Mouse (Mus musculus) brain, embryonic 18.5 days (tissue): ENCODE data around the gene Rbak.
A peak's percentile ranks its signal among the peaks of the same experiment; 100 is the strongest.
"Not testable (repeated sequence)": the region's sequence is repeated elsewhere in the genome, so short reads cannot be mapped to it uniquely, and the experiment has no call there.

Experiments used
- DNase-seq: peaks from one replicate; pipeline ENCODE4 v3.0.0-alpha.2; 2012; ENCODE audit warnings: low read depth, low spot score

Rbak gene

GRCm38 (mm10) chr5:143134216-143135010 lies 46.2 kb downstream of the Rbak start:
- DNase-seq: not testable (repeated sequence)

- DNase-seq: no peak
These were observed 47.5 kb downstream of the Rbak start for GRCm38 (mm10) chr5:143132935-143133514.

GRCm38 (mm10) chr5:143130342-143130741 lies 50.2 kb downstream of the Rbak start:
- no peak for DNase-seq

GRCm38 (mm10) chr5:143129101-143129500 lies 51.5 kb downstream of the Rbak start:
- no peak for DNase-seq

GRCm38 (mm10) chr5:143127837-143128236 lies 52.7 kb downstream of the Rbak start:
- DNase-seq: no peak

- DNase-seq: no peak
These were observed 53.7 kb downstream of the Rbak start for GRCm38 (mm10) chr5:143126908-143127307.

- no peak for DNase-seq
These were observed 54.5 kb downstream of the Rbak start for GRCm38 (mm10) chr5:143126089-143126488.

GRCm38 (mm10) chr5:143125601-143126000 lies 55.0 kb downstream of the Rbak start:
- DNase-seq: peak; percentile 59

GRCm38 (mm10) chr5:143124805-143125378 lies 55.7 kb downstream of the Rbak start:
- no peak for DNase-seq

- no peak for DNase-seq
These were observed 57.9 kb downstream of the Rbak start for GRCm38 (mm10) chr5:143122673-143123072.
